Mouse (Mus musculus) forebrain, postnatal 0 days (tissue): ENCODE measurements at regions not wholly inside any gene's neighbourhood (a gene's known extent, or its start where the extent isn't known, plus 50 kb on each side); places are given as distances from the start of the nearest gene placed in this dataset.
A peak's percentile ranks its signal among the peaks of the same experiment; 100 is the strongest.

Experiments used
- ATAC-seq: fragments of 200-750 bp; cut with Nextera tagmentation; 2 replicates; pipeline ENCODE4 v1.8.0; 2017; ENCODE audit warnings: mild to moderate bottlenecking, moderate library complexity
- DNase-seq: peaks from one replicate; pipeline ENCODE4 v3.0.0-alpha.2; 2015
- H3K27ac ChIP-seq: fragments of 300-500 bp; sonication (generic); 2 replicates; pipeline ENCODE4 v1.5.1; 2014; ENCODE audit warnings: low read depth, mild to moderate bottlenecking, antibody characterized with exemption, low read length, moderate library complexity, mixed read lengths
- H3K27me3 ChIP-seq: fragments of 300-500 bp; sonication (generic); 2 replicates; pipeline ENCODE4 v1.6.1; 2014; ENCODE audit warnings: mild to moderate bottlenecking, low read length, mixed read lengths; ENCODE audit not compliant: insufficient read depth
- H3K36me3 ChIP-seq: fragments of 300-500 bp; sonication (generic); 2 replicates; pipeline ENCODE4 v1.6.1; 2014; ENCODE audit warnings: mild to moderate bottlenecking, moderate library complexity; ENCODE audit not compliant: insufficient read depth
- H3K4me1 ChIP-seq: fragments of 300-500 bp; sonication (generic); 2 replicates; pipeline ENCODE4 v1.6.1; 2014; ENCODE audit warnings: antibody characterized with exemption; ENCODE audit not compliant: insufficient read depth
- H3K4me2 ChIP-seq: fragments of 300-500 bp; sonication (generic); 2 replicates; pipeline ENCODE4 v1.6.1; 2014; ENCODE audit warnings: low read depth, mild to moderate bottlenecking, moderate library complexity
- H3K4me3 ChIP-seq: fragments of 300-500 bp; sonication (generic); 2 replicates; pipeline ENCODE4 v1.5.1; 2014; ENCODE audit warnings: low read depth, low read length, mixed read lengths
- H3K9ac ChIP-seq: fragments of 300-500 bp; sonication (generic); 2 replicates; pipeline ENCODE4 v1.6.1; 2014; ENCODE audit warnings: mild to moderate bottlenecking
- H3K9me3 ChIP-seq: fragments of 300-500 bp; sonication (generic); 2 replicates; pipeline ENCODE4 v1.6.1; 2016; ENCODE audit warnings: low read length
- CTCF ChIP-seq: sonication (generic); IDR thresholded peaks from 2 replicates; pipeline ENCODE4 v1.5.1; 2016; ENCODE audit warnings: antibody characterized with exemption, control low read depth, low read depth
- WGBS: fragments of 180-500 bp; shearing (Covaris S2); extraction: QIAGEN DNeasy Blood & Tissue Kit; methylation state at CpG from one replicate; pipeline ENCODE4 v1.1.7; 2014; 5-methylcytosine and 5-hydroxymethylcytosine counted together

DNA sequence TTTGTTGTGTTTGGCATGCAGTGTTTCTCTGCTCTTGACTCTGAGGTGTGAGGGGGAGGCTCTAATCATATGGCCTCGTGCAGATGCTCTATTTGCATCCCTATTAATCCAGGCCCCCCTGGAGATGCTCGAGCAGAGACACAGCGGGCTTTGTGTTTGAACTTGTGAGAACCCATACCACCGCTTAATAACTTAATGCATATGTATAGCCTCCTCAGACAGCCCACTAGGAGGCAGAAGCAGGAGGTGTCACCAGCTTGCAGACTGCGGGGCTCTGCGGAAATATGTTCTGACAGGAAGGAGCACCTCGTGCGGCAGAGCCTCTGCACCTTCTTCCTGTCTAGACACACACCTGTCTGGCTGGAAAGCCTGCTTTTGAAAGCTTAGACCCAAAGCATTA, 113.7 kb downstream of the Barhl2 start:
- no peak overlapping the region for H3K27ac ChIP-seq
- H3K4me1 ChIP-seq: no peaks in the 10 kb centered on the region
- no peak overlapping the region for H3K4me3 ChIP-seq
- WGBS: 9% methylated on average over 8 of the region's 8 CpGs
- no peaks in the 10 kb centered on the region for H3K36me3 ChIP-seq
- H3K9ac ChIP-seq: no peak overlapping the region
- peak overlapping the region; percentile 10; the same call in 1 of the 2 replicates for H3K4me2 ChIP-seq
- ATAC-seq (peak; percentile 43; the same call in 1 of the 2 replicates), DNase-seq (no peak)
- TF ChIP-seq CTCF: peak; percentile 33; the same call in 1 of the 2 replicates
- no peaks in the 10 kb centered on the region for H3K9me3 ChIP-seq
- H3K27me3 ChIP-seq: 0 out of 2 replicates have a peak, but pooled peaks cover 5% of the 10 kb centered on the region

DNA sequence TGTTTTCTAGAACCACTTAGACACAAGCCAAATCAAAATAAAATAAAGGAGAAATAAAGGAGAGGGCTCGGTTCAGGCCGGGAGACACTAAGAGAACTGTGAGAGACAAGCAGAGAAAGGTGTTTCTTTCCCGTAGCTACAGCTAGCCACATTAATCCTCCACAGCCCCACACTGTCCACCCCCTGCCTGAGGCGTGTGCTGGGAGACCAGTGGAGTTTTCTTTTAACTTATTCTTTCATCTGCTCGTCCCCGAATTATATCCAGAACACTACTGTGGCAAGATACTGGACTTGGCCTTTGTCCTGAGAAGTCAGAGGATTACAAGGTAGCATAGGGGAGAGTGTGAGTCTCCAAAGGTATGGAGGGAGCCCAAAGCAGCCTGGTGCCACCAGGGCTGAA, 114.4 kb downstream of the Barhl2 start:
- Histone ChIP-seq H3K27ac (no peak overlapping the region), H3K9ac (no peak overlapping the region), H3K4me2 (no peak overlapping the region), H3K27me3 (0 out of 2 replicates have a peak, but pooled peaks cover 5% of the 10 kb centered on the region), H3K4me1 (no peaks in the 10 kb centered on the region), H3K4me3 (no peak overlapping the region), H3K36me3 (no peaks in the 10 kb centered on the region), H3K9me3 (no peaks in the 10 kb centered on the region)
- ATAC-seq: no peak
- no peak for TF ChIP-seq CTCF
- no peak for DNase-seq
- 35% methylated on average over 6 of the region's 6 CpGs for WGBS

DNA sequence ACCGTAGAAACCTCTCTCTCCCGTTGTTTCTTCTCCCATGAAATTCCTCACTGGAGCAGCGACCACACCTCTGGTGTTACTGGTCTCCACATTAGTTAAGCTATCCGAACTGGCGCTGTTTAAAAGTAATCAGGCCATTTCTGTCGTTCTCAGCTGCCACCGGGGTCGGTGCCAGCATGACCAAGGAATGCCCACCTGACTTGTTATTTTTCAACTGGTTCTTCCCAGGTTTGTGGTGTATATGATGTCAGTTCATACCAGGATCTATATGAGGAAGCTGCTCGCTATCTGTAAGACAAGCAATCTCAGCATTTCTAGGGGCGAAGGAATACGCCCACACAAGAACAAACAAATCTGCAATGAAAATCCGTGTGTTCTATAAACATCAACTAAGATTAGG, 116.6 kb downstream of the Barhl2 start:
- Histone ChIP-seq H3K4me1 (no peaks in the 10 kb centered on the region), H3K4me3 (no peak overlapping the region), H3K27me3 (0 out of 2 replicates have a peak, but pooled peaks cover 5% of the 10 kb centered on the region), H3K36me3 (no peaks in the 10 kb centered on the region), H3K4me2 (no peak overlapping the region), H3K27ac (no peak overlapping the region), H3K9ac (no peak overlapping the region), H3K9me3 (no peaks in the 10 kb centered on the region)
- 75% methylated on average over 12 of the region's 12 CpGs for WGBS
- TF ChIP-seq CTCF: no peak
- DNase-seq (no peak), ATAC-seq (no peak)

DNA sequence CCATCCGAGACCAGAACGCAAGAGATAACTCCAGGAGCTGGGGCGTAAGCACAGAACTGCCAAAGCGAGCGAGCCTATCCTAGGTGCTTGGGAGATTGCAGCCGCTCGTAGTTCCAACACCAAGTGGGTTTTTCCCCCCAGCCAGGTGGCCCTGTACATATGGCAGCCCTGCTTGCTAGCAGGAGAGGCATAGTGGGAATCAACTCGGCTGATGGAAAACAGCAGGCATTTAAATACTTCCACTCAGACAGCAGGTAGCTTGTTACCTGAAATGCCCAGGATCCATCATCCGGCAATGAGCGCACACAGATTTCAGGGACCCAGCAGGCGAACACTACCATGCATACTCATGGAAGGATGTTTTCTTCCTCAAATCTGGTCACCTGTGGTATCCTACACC, 122.3 kb downstream of the Barhl2 start:
- no peak overlapping the region for H3K4me3 ChIP-seq
- no peaks in the 10 kb centered on the region for H3K9me3 ChIP-seq
- no peaks in the 10 kb centered on the region for H3K36me3 ChIP-seq
- H3K4me1 ChIP-seq: 0 out of 2 replicates have a peak, but pooled peaks cover 6% of the 10 kb centered on the region
- no peak overlapping the region for H3K9ac ChIP-seq
- 86% methylated on average over 11 of the region's 11 CpGs for WGBS
- no peak overlapping the region for H3K4me2 ChIP-seq
- no peak for ATAC-seq
- no peak overlapping the region for H3K27ac ChIP-seq
- no peaks in the 10 kb centered on the region; the same call in 1 of the 2 replicates for H3K27me3 ChIP-seq
- no peak for DNase-seq
- no peak for TF ChIP-seq CTCF

DNA sequence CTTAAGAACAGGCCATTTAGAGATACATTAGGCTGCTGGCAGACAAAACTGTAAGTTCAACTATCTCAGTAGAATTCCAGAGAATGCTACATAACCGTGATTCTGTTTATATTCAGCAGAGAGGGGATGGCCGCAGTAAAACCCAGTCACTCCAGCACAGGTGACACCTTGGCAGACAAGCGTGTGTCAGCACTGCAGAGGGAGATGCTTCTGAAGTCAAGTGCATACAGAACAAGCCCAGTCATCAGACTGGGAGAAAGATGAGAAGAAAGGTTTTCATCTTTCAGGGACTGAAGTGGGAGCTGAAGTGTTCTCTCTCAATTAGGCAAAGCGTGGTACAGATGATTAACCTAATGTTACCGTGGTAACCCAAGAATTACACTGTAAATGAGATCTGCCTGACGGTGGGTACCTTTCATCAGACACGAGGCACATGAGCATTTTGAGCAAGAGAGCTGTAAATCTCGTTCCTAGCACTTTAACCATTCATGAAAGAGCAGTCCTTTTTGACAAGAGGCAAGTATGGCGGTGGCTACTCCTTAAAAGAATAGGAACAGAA, 130.3 kb downstream of the Barhl2 start:
- Histone ChIP-seq H3K27me3 (0 out of 2 replicates have a peak, but pooled peaks cover 4% of the 10 kb centered on the region), H3K36me3 (no peaks in the 10 kb centered on the region), H3K9ac (no peak overlapping the region), H3K27ac (no peak overlapping the region), H3K4me1 (0 out of 2 replicates have a peak, but pooled peaks cover 6% of the 10 kb centered on the region), H3K4me2 (no peak overlapping the region), H3K9me3 (no peaks in the 10 kb centered on the region), H3K4me3 (no peak overlapping the region)
- ATAC-seq (peak; percentile 90), DNase-seq (peak; percentile 28)
- TF ChIP-seq CTCF: no peak
- WGBS: 23% methylated on average over 9 of the region's 9 CpGs

DNA sequence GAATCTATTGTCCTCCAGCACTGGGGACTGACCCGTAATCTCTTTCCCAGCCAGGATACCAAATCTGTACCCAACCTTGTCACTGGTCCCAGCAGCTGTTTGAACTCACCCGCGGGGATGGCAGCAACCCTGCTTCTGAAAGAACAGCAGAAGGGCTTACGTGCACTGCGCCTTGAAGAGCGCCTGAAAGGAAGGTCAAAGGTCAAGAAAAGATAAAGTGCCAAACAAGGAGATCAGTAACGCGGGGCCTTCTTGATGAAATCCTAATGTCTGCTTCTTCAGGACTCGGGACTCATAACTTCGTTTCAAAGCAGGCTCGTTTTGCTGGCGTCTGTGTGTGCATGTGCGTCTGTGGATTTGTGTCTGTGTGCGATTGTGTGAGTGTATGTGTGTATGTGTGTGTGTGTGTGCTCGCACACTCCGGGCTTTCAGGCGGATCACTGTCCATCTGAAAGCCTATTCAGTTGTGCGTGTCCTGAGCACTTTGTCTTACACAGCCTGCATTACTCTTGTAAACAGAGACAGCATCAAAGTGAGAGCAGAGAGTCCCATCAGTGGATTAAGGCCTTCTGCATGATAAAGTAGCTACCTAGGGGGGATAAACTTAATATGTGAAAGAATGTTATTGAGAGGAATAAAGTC, 135.3 kb downstream of the Barhl2 start:
- Histone ChIP-seq H3K36me3 (no peaks in the 10 kb centered on the region), H3K4me1 (no peaks in the 10 kb centered on the region), H3K9ac (no peak overlapping the region), H3K27ac (no peak overlapping the region), H3K4me3 (no peak overlapping the region), H3K27me3 (peaks cover 8% of the 10 kb centered on the region; the same call in 1 of the 2 replicates), H3K4me2 (no peak overlapping the region), H3K9me3 (no peaks in the 10 kb centered on the region)
- ATAC-seq: no peak
- DNase-seq: no peak
- no peak for TF ChIP-seq CTCF
- 23% methylated on average over 18 of the region's 18 CpGs for WGBS

DNA sequence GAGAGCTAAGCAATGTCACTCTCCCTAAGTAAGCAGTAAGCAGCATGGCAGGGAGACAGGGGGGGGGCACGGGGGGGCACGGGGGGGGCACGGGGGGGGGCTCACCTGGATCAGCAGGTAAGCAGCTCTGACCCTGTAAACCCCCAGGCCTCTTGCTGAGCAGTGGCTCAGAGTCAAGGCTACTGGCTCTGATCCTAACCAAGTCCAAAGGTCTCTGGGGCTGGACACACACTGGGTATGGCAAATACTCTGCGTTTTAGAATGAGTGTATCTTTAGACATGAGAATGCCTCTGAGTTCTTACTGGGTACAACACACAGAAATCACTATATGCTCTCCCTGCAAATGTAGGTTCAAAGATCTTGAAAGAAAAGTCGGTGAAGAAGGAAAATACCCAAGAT, 136.5 kb downstream of the Barhl2 start:
- no peak for DNase-seq
- no peak for ATAC-seq
- H3K4me3 ChIP-seq: no peak overlapping the region
- 23% methylated on average over 3 of the region's 5 CpGs for WGBS
- H3K9me3 ChIP-seq: no peaks in the 10 kb centered on the region
- H3K36me3 ChIP-seq: no peaks in the 10 kb centered on the region
- no peak overlapping the region for H3K9ac ChIP-seq
- peaks cover 8% of the 10 kb centered on the region; the same call in 1 of the 2 replicates for H3K27me3 ChIP-seq
- no peak overlapping the region for H3K27ac ChIP-seq
- no peak overlapping the region for H3K4me2 ChIP-seq
- H3K4me1 ChIP-seq: no peaks in the 10 kb centered on the region
- TF ChIP-seq CTCF: no peak
